Mouse (Mus musculus) testis, adult 2 months (tissue): ENCODE results near the gene Lst1. TPM values are rescaled to one million over a fixed set of nuclear protein-coding genes. Genes with fewer than 3 reads are reported as not detected.

ENCODE experiments used
- H3K27ac ChIP-seq: fragments of 200-500 bp; 2 replicates; pipeline ENCODE4 v1.5.1; 2012; ENCODE audit warnings: low read depth, low read length; ENCODE audit not compliant: control insufficient read depth, insufficient read depth
- H3K27me3 ChIP-seq: fragments of 200-500 bp; 2 replicates; pipeline ENCODE4 v1.6.1; 2012; ENCODE audit warnings: mild to moderate bottlenecking, low read length, moderate library complexity; ENCODE audit not compliant: control insufficient read depth, insufficient read depth
- H3K36me3 ChIP-seq: fragments of 200-500 bp; 2 replicates; pipeline ENCODE4 v1.6.1; 2012; ENCODE audit warnings: mild to moderate bottlenecking, low read length; ENCODE audit not compliant: control insufficient read depth, insufficient read depth
- H3K4me1 ChIP-seq: fragments of 200-500 bp; 2 replicates; pipeline ENCODE4 v1.6.1; 2012; ENCODE audit warnings: low read length; ENCODE audit not compliant: control insufficient read depth, insufficient read depth
- H3K4me3 ChIP-seq: fragments of 200-500 bp; 2 replicates; pipeline ENCODE4 v1.5.1; 2012; ENCODE audit warnings: low read depth, mild to moderate bottlenecking, low read length, moderate library complexity, mixed read lengths; ENCODE audit not compliant: control insufficient read depth
- CTCF ChIP-seq: fragments of 200-500 bp; IDR thresholded peaks from 2 replicates; pipeline ENCODE4 v1.5.1; 2012; ENCODE audit warnings: low read depth, mild to moderate bottlenecking, inconsistent platforms, low read length, moderate library complexity; ENCODE audit not compliant: control insufficient read depth, insufficient read depth, insufficient replicate concordance
- POLR2A ChIP-seq: fragments of 200-500 bp; IDR thresholded peaks from 2 replicates; pipeline ENCODE4 v1.6.1; 2012; ENCODE audit warnings: low read depth, mild to moderate bottlenecking, inconsistent platforms, low read length, moderate library complexity; ENCODE audit not compliant: control insufficient read depth
- polyA plus RNA-seq: library from polyadenylated mRNA; depleted of rRNA; stranded (reverse); fragments of >200 nt; gene quantifications from 2 replicates; pipeline ENCODE4 v1.2.3, GENCODE M21; 2012

Gene Lst1
- polyA plus RNA-seq, 1 experiment, result 0.65 TPM

DNA sequence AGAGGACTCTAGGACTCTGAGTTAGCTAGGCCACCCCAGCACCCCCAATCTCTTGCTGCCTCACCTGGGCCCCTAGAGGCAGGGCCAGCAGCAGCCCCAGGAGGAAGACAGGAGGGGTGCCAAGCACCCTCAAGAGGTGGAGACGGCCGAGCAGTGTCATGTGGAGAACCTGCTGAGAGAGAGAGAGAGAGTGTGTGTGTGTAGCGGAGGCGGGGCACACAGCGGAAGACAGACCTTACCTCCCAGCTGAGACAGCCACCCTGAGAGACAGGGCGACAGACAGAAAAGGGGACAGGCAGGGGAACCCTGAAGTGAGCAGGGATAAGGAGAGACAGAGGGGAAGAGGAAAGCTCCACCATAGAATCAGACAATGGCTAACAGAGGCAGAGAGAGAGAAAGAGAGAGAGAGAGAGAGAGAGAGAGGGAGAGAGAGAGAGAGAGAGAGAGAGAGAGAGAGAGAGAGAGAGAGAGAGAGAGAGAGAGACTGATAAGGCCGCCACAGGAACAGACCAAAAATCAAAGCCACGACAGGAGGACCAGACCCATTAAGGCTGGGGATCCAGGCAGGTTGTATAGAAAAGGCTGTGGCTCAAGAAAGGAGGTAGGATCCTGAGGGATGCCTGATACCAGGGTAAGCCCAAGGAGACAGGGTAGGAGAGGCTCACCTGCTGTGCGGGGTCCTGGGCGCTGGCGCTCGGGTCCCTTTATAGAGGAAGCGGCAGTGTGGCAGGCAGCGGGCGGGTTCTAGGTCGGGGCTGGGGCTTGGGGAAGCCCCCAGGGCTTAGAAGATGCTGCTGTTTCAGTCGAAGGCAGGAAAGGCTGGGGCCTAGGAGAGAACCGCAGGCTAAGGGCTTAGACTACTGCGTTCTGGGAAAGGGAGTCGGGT lies 16.5 kb upstream of the Lst1 start, which contains the start of gene Lta:
TSS of gene Lta (minus strand) at position 858 of the 886 bp plus-strand sequence.
- H3K4me3 ChIP-seq, result no peak within 1 kb of the TSS
- no peak within 1 kb of the TSS for H3K27ac ChIP-seq
- H3K4me1 ChIP-seq, result 0 out of 2 replicates have a peak, but pooled peaks cover 2% of the 10 kb centered on the region
- TF ChIP-seq CTCF, result no peak
- TF ChIP-seq POLR2A, result no peak
- H3K27me3 ChIP-seq, result no peaks in the 10 kb centered on the region
- H3K36me3 ChIP-seq, result no peaks in the 10 kb centered on the region

DNA sequence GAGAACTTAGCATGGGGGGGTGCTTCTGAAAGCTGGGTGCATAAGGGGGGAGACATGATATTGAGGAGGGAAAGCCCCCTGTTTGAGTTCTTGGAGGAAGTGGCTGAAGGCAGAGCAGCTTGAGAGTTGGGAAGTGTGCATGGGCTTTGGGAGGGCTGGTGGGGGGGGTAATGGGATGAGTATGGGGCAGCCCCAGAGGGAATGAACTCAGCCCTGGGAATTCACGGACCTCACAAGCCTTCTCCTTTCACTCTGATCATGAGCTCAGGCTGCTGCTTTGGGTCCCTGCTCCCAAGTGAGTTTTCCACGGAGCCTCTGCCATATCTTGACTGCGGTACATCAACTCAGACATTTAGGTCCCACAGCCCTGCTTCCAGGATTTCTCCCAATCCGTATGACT lies 14.2 kb upstream of the Lst1 start:
- no peaks in the 10 kb centered on the region for H3K36me3 ChIP-seq
- H3K27me3 ChIP-seq, result no peaks in the 10 kb centered on the region
- 0 out of 2 replicates have a peak, but pooled peaks cover 2% of the 10 kb centered on the region for H3K4me1 ChIP-seq
- H3K4me3 ChIP-seq, result no peak overlapping the region
- TF ChIP-seq POLR2A (no peak), CTCF (no peak)
- H3K27ac ChIP-seq, result no peak overlapping the region

DNA sequence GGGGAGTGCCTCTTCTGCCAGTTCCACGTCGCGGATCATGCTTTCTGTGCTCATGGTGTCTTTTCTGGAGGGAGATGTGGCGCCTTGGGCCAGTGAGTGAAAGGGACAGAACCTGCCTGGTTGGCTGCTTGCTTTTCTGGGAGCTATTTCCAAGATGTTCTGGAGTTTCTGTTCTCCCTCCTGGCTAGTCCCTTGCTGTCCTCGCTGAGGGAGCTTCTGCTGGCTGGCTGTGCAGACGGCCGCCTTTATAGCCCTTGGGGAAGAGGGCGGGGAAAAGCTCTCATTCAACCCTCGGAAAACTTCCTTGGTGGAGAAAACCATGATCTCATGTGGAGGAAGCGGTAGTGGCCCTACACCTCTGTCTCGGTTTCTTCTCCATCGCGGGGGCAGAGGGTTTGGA lies 13.5 kb upstream of the Lst1 start, which contains the start of gene Tnf:
TSS of gene Tnf (minus strand) at position 221 of the 400 bp plus-strand sequence.
- Histone ChIP-seq H3K36me3 (no peaks in the 10 kb centered on the region), H3K4me1 (0 out of 2 replicates have a peak, but pooled peaks cover 2% of the 10 kb centered on the region), H3K27ac (no peak within 1 kb of the TSS; the same call in 1 of the 2 replicates), H3K27me3 (no peaks in the 10 kb centered on the region), H3K4me3 (no peak within 1 kb of the TSS)
- peak; percentile 43; the same call in 1 of the 2 replicates for TF ChIP-seq POLR2A
- no peak for TF ChIP-seq CTCF

DNA sequence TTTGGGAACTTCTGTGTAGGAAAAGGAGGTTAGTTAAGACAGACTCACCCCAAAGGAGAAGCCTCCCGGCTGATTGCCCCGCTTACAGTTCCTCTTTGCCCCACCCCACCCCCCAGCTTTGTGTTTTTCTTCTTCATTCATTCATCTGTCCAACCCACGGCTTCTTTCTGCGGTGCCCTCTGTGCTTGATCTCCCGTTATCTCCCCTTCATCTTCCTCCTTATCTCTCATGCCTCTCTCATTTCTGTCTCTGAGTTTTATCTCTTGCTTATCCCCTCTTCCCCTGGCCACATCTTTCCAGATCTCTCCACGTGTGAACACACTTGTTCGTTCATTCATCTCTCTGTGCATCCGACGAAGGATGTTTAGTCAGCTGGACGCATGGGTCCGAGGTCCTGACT lies 12.9 kb upstream of the Lst1 start:
- Histone ChIP-seq H3K4me1 (peaks cover 5% of the 10 kb centered on the region; the same call in 1 of the 2 replicates), H3K4me3 (no peak overlapping the region), H3K27me3 (no peaks in the 10 kb centered on the region), H3K27ac (no peak overlapping the region), H3K36me3 (no peaks in the 10 kb centered on the region)
- TF ChIP-seq POLR2A (no peak), CTCF (no peak)

DNA sequence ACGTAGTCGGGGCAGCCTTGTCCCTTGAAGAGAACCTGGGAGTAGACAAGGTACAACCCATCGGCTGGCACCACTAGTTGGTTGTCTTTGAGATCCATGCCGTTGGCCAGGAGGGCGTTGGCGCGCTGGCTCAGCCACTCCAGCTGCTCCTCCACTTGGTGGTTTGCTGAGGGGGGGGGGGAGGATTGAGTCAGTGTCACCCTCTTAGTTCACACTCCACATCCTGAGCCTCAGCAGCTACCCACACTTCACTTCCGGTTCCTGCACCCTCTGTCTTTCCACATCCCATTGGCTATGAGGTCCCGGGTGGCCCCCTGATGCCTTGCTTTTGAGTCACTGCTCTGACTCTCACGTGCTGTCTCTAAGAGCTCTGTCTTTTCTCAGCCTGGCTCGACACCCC lies 12.2 kb upstream of the Lst1 start:
- Histone ChIP-seq H3K27me3 (no peaks in the 10 kb centered on the region), H3K36me3 (no peaks in the 10 kb centered on the region), H3K4me3 (no peak overlapping the region), H3K27ac (no peak overlapping the region), H3K4me1 (peaks cover 10% of the 10 kb centered on the region)
- no peak for TF ChIP-seq POLR2A
- no peak for TF ChIP-seq CTCF

DNA sequence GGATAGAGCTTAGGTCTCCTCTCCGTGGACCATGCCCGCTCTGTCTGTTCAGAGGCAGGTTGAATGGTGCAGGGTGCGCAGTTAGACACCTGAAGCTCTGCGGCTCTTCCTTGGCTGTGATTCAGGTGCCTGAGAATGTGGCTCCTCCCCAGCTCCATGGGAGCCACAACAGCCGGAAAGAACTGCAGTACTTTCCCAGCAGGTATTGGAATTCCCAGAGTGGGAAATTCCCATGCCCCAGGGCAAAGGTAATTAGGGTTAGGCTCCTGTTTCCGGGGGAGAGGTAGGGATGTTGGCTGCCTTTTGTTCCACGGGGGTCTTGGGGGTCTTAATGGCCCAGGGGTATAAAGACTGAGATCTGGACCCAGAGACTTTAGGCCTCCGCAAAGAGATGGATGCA lies 10.7 kb upstream of the Lst1 start:
- Histone ChIP-seq H3K27ac (no peak overlapping the region), H3K36me3 (no peaks in the 10 kb centered on the region), H3K4me3 (no peak overlapping the region), H3K4me1 (peaks cover 13% of the 10 kb centered on the region), H3K27me3 (no peaks in the 10 kb centered on the region)
- TF ChIP-seq CTCF, result no peak
- TF ChIP-seq POLR2A, result no peak

DNA sequence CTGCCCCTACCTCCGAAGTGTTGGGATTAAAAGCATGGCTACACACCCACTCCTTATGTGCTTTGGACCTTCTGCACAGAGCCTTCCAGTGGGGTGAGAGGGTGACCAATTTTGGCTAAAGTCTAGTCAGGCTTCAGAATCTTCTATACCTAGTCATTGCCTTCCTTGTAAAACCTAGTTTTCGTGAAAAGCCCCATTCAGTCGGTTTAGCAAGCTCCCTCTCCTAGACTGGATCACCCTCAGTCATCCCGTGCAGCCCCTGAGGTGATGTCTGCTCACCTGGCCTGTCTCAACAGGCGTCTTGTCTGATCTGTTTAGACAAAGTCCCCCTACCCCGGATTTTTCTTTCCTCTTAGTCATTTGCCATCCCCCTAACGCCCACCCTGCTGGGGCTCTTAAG lies 9.8 kb upstream of the Lst1 start:
- Histone ChIP-seq H3K27me3 (no peaks in the 10 kb centered on the region), H3K27ac (no peak overlapping the region), H3K36me3 (no peaks in the 10 kb centered on the region), H3K4me3 (no peak overlapping the region), H3K4me1 (peaks cover 13% of the 10 kb centered on the region)
- TF ChIP-seq CTCF (no peak), POLR2A (no peak)
